Mouse (Mus musculus) heart, embryonic 14.5 days (tissue): ENCODE data around the gene Hoxb3. TPM values are rescaled to one million over a fixed set of nuclear protein-coding genes. Genes with fewer than 3 reads are reported as not detected.
A peak's percentile ranks its signal among the peaks of the same experiment; 100 is the strongest.

Experiments used
- ATAC-seq: fragments of 200-750 bp; cut with Nextera tagmentation; 2 replicates; pipeline ENCODE4 v1.8.0; 2017; ENCODE audit warnings: low read depth, moderate TSS enrichment; ENCODE audit not compliant: insufficient number of reproducible peaks, insufficient read depth, low FRiP score
- H3K27ac ChIP-seq, 2 experiments: fragments of 200-500 bp in 1 of 2; fragments of 300-500 bp in 1 of 2; sonication (generic) in 1 of 2; replicated peaks in 1 of 2; 2 replicates each; pipeline ENCODE4 v1.5.1; 2012 to 2014; ENCODE audit warnings: low read depth in 2 of 2, low read length in 2 of 2, control low read depth in 1 of 2, mild to moderate bottlenecking in 1 of 2, mixed read lengths in 1 of 2; ENCODE audit not compliant: control insufficient read depth in 1 of 2, insufficient read depth in 1 of 2
- H3K27me3 ChIP-seq: fragments of 300-500 bp; sonication (generic); 2 replicates; pipeline ENCODE4 v1.6.1; 2014; ENCODE audit warnings: mild to moderate bottlenecking, low read length, control low read depth; ENCODE audit not compliant: control insufficient read depth, insufficient read depth
- H3K36me3 ChIP-seq: fragments of 300-500 bp; sonication (generic); 2 replicates; pipeline ENCODE4 v1.6.1; 2014; ENCODE audit warnings: mild to moderate bottlenecking, control low read depth, low read length, mixed read lengths; ENCODE audit not compliant: control insufficient read depth, insufficient read depth
- H3K4me1 ChIP-seq, 2 experiments: fragments of 200-500 bp in 1 of 2; fragments of 300-500 bp in 1 of 2; sonication (generic) in 1 of 2; 2 replicates each; pipeline ENCODE4 v1.6.1; 2012 to 2014; ENCODE audit warnings: low read length in 2 of 2, control low read depth in 1 of 2, mixed read lengths in 1 of 2; ENCODE audit not compliant: control insufficient read depth in 2 of 2, insufficient read depth in 2 of 2
- H3K4me2 ChIP-seq: fragments of 300-500 bp; sonication (generic); 2 replicates; pipeline ENCODE4 v1.6.1; 2014; ENCODE audit warnings: mild to moderate bottlenecking, low read length
- H3K4me3 ChIP-seq, 2 experiments: fragments of 200-500 bp in 1 of 2; fragments of 300-500 bp in 1 of 2; sonication (generic) in 1 of 2; 2 replicates each; pipeline ENCODE4 v1.5.1; 2012 to 2014; ENCODE audit warnings: low read length in 2 of 2, mild to moderate bottlenecking in 2 of 2, control low read depth in 1 of 2, low read depth in 1 of 2, moderate library complexity in 1 of 2; ENCODE audit not compliant: control insufficient read depth in 1 of 2, insufficient read depth in 1 of 2
- H3K9ac ChIP-seq: fragments of 300-500 bp; sonication (generic); 2 replicates; pipeline ENCODE4 v1.6.1; 2014; ENCODE audit warnings: mild to moderate bottlenecking, low read length
- H3K9me3 ChIP-seq: fragments of 300-500 bp; sonication (generic); 2 replicates; pipeline ENCODE4 v1.6.1; 2016; ENCODE audit warnings: low read length, control low read depth; ENCODE audit not compliant: control insufficient read depth
- WGBS: fragments of 180-500 bp; shearing (Covaris S2); extraction: QIAGEN DNeasy Blood & Tissue Kit; methylation state at CpG from one replicate; pipeline ENCODE4 v1.1.7; 2014; 5-methylcytosine and 5-hydroxymethylcytosine counted together
- polyA plus RNA-seq: library from polyadenylated mRNA; unstranded; fragments of >200 nt; fragmentation: Nextera tagmentation; extraction: Ambion mirVana; gene quantifications from 2 replicates; pipeline ENCODE4 v1.2.1, GENCODE M21; 2014

The Hoxb3 gene
- polyA plus RNA-seq, 1 experiment from 2014 or later: 0.31 TPM

DNA sequence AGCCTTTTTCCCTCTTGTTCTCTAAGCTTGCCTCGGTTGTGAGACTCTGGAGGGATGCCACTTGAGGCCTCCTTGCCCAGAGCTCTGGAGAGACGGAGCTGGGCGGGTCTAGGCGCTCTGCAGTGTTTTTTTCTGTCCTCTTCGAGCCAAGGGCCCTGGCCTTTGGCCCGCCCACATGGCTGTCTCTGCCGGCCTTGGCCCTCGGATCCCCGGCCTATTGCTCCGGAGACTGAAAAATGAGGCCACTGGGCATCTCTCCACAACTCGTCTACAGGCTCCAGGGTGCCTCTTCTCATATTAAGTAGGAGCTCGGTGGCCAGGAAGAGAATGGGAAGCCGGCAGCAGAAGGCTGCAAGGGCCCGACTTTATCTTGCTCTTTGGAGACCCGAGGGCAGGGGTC lies 21.3 kb upstream of the Hoxb3 start:
- WGBS: 4% methylated on average over 15 of the region's 15 CpGs
- Histone ChIP-seq H3K9ac (no peak overlapping the region), H3K27ac (no peak overlapping the region)

DNA sequence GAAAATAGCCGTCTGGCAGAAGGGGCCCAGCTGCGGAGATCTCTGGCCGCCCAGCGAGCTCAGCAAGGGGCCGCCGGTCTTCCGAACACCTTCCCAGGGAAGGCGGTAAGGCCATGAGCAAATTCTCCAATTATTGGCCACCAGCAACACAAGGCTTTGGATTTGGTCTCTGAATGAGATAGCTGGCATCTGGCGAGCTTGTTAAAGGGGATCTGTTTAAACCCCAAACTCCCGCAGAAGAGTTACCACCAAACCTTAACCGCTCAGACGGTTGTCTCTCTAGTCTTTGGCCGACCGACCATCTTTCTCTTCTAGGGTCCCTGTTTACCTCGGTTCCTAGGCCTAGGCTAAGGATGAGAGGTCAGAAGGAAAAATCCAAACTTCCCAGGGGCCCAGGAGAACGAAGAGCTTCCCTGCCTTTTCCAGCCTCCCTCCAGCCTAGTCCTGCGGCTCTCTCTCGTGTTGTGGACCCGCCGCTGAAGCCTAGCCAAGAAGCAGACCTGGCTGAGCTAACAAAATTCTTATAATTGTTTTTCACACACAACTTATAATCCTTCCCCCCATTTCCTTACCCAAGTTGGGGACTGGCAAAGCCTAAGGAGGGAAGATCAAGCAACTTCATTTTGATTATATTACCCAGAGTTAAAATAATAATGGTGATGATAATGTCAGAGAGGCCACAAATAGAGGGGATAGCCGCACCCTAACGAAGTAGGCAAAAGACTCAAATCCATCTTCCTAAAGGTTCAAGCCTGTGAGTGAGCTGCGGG lies 20.6 kb upstream of the Hoxb3 start:
- Histone ChIP-seq H3K36me3 (no peaks in the 10 kb centered on the region), H3K9ac (no peak overlapping the region), H3K4me1 (peaks cover 0 to 2% of the 10 kb centered on the region in 2 experiments; a peak in 1 of 4 replicates), H3K27me3 (peaks cover 100% of the 10 kb centered on the region), H3K9me3 (no peaks in the 10 kb centered on the region), H3K27ac (no peak overlapping the region), H3K4me3 (no peak overlapping the region), H3K4me2 (no peak overlapping the region)
- ATAC-seq: no peak
- 6% methylated on average over 23 of the region's 23 CpGs for WGBS

More for the DNA sequence above, 21.3 kb upstream of the Hoxb3 start:
- Histone ChIP-seq H3K4me1 (peaks cover 0 to 2% of the 10 kb centered on the region in 2 experiments; a peak in 1 of 4 replicates), H3K27me3 (peaks cover 100% of the 10 kb centered on the region), H3K36me3 (no peaks in the 10 kb centered on the region), H3K4me3 (no peak overlapping the region), H3K4me2 (no peak overlapping the region), H3K9me3 (no peaks in the 10 kb centered on the region)
- no peak for ATAC-seq

DNA sequence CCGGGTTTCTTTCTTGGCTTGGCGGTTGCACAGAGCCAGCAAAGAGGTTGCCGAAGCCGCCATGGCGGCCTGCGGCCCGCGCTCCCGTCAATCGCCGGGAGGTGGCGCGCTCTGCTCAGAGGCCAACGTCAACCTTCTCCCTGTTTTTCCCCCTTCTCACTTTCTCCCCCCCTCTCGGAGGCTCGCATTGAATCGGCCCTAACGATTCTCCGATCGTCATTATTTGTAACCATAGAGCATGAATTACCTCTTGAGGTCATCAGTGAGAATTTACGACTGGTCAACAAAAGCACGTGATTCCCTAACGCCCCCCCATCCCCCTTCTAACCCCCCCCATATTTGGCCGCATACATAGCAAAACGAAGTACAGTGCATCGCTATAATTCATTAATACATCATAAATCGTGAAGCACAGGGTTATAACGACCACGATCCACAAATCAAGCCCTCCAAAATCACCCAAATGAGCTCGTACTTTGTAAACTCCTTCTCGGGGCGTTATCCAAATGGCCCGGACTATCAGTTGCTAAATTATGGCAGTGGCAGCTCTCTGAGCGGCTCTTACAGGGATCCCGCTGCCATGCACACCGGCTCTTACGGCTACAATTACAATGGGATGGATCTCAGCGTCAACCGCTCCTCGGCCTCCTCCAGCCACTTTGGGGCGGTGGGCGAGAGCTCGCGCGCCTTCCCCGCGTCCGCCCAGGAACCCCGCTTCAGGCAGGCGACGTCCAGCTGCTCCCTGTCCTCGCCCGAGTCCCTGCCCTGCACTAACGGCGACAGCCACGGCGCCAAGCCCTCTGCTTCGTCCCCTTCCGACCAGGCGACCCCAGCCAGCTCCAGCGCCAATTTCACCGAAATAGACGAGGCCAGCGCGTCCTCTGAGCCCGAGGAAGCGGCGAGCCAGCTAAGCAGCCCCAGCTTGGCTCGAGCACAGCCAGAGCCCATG lies 19.7 kb upstream of the Hoxb3 start, which contains the start of gene Hoxb5:
Gene Hoxb5, plus strand, starts transcription at position 186 of the 949 bp plus-strand sequence.
- Histone ChIP-seq H3K4me2 (peak within 1 kb of the TSS; percentile 53), H3K36me3 (no peaks in the 10 kb centered on the region), H3K27ac (no peak within 1 kb of the TSS), H3K9me3 (no peaks in the 10 kb centered on the region), H3K4me3 (peak within 1 kb of the TSS; percentile 0 to 16; a peak in 3 of 4 replicates), H3K4me1 (peaks cover 0 to 2% of the 10 kb centered on the region in 2 experiments; a peak in 1 of 4 replicates), H3K9ac (no peak within 1 kb of the TSS), H3K27me3 (peaks cover 100% of the 10 kb centered on the region)
- WGBS: 1% methylated on average over 69 of the region's 69 CpGs
- no peak for ATAC-seq

DNA sequence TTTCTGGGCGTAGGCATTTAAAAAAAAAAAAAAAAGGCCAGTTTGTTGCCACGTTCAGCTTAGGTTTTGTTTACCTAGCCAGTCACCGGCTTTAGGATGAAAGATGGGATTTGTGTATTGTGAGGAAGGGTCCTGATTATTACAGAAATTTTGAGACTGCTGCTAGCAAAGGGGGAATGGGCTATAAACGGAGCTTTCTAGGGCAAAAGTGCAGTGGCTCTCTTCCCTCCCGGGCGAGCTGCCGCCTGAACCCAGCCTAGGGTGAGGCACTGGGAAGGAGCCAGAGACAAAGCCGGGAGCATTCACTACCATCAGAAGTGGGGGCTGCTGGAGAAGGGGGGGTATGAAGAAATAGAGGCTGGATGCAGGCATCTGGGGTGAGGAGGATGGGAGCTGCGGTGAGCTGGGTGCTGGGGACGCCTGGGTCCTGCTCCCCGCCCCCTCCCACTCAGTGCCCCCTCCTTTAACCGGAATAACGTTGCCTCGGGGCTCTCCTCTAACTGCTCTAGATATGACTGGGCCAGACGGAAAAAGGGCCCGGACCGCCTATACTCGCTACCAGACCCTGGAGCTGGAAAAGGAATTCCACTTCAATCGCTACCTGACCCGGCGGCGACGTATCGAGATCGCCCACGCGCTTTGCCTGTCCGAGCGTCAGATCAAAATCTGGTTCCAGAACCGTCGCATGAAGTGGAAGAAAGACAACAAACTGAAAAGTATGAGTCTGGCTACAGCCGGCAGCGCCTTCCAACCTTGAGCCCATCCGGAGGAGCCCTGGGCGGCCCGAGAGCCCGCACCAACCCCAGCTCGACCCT lies 18.5 kb upstream of the Hoxb3 start:
- no peak for ATAC-seq
- Histone ChIP-seq H3K4me1 (no peaks in the 10 kb centered on the region; a peak in 1 of 4 replicates), H3K27me3 (peaks cover 100% of the 10 kb centered on the region), H3K27ac (no peak overlapping the region), H3K9me3 (no peaks in the 10 kb centered on the region), H3K9ac (no peak overlapping the region), H3K4me3 (no peak overlapping the region), H3K4me2 (peak overlapping the region; percentile 53; the same call in 1 of the 2 replicates), H3K36me3 (no peaks in the 10 kb centered on the region)
- WGBS: 2% methylated on average over 38 of the region's 38 CpGs

DNA sequence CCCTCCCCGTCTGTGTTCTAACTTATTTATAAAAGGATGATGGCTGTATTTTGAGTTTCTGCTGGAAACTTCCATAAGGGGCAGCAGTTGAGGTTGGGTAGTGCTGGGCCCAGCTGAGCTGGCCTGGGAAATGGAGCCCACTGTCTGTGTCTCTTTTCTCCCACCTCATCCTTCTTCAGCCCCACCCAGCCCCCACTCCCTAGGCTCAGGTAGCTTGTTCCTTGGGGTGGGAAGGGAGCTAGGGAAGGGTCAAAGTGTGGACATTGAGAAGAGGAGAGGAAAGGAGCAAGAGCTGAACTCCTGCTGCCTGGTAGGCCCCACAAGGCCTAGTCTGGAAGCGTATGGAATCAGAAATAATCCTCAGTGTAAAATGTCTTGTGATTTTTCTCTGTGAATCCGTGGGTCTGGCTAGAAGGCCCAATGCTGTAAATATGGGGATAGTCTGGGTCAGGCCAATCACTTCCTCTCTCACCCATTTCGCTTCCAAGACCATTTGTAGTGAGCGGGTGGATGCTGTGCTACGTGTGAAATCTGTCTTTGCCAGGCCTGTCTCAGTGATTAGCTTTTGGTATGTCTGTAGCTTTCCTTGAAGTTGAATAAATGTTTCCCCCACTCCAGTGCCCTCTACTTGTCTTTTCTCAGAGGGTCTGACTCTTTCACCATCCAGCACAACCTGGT lies 17.5 kb upstream of the Hoxb3 start:
- Histone ChIP-seq H3K27me3 (peaks cover 100% of the 10 kb centered on the region), H3K4me3 (no peak overlapping the region), H3K4me1 (no peaks in the 10 kb centered on the region), H3K4me2 (no peak overlapping the region), H3K36me3 (no peaks in the 10 kb centered on the region), H3K9me3 (no peaks in the 10 kb centered on the region), H3K27ac (no peak overlapping the region), H3K9ac (no peak overlapping the region)
- 55% methylated on average over 6 of the region's 6 CpGs for WGBS
- no peak for ATAC-seq

DNA sequence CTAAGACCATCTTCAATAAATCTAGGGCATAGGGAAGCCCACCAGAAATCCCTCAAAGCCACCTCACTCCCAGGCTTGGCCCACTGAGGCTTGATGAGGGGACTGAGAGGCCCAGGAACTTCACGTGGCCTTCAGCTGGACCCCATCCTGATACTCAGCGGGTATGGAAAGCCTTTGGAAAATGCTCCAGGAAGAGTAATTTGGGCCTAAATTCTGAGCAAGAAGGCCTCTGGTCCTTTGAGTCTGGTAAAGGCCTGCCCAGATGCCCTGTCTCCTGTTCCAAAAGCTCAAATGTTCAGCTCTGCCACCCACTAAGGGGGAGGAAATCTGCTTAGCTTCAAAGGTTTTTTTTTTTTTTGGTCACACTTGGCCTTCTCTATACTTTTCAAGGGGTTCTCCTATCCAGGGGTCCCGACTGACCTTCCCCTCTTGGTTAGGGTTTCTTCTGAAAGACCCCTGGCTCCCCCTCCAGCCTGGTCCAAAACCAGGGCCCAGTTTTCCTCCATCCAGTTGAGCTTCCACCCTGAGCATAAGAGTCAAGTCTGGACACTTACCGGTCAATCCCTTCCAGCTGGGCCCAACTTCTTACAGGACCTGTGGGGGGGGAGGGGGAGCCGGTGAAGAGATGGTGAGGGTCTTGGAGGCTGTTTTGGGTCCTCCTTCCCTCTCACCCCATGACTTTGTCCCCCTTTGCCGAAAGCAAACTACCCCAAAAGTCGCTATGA lies 16.8 kb upstream of the Hoxb3 start:
- Histone ChIP-seq H3K27ac (no peak overlapping the region), H3K4me3 (no peak overlapping the region), H3K9me3 (no peaks in the 10 kb centered on the region), H3K4me2 (no peak overlapping the region), H3K36me3 (no peaks in the 10 kb centered on the region), H3K27me3 (peaks cover 100% of the 10 kb centered on the region), H3K9ac (no peak overlapping the region), H3K4me1 (no peaks in the 10 kb centered on the region)
- no peak for ATAC-seq
- WGBS: 22% methylated on average over 7 of the region's 7 CpGs
